Mouse (Mus musculus) gastrocnemius, postnatal 25 days (tissue): ENCODE data around the gene Mei1. TPM values are rescaled to one million over a fixed set of nuclear protein-coding genes. Genes with fewer than 3 reads are reported as not detected.

Source experiments
- DNase-seq: peaks from one replicate; pipeline ENCODE4 v3.0.0; 2022
- total RNA-seq, 2 experiments: library from RNA; stranded (reverse); gene quantifications; 1 replicate in 1 of 2; 2 replicates in 1 of 2; pipeline ENCODE4 v1.2.3; 2021

Gene Mei1
- total RNA-seq, 2 experiments from 2014 or later = 0.08 to 0.24 TPM

GRCm38 (mm10) chr15:82151176-82151575 lies 81.4 kb downstream of the Mei1 start:
- DNase-seq = no peak

DNA sequence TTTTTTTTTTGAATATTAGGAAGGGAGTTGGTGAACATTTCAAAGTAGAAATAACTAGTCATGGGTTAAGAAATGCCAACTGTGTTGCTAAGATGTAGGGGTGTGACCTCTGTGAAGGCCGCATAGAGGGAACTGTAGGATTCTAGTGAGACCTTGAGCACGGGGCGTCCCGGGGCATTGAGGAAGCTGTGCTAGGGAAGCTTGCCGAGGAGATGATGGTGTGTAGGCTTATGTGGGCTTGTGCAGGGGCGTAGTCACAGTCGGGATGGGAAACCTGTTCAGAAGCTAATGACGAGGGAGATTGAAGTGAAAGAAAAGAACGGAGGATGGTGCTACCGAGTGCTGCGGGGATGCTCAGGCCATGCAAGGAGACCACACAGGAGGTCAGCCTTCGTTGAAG lies 82.2 kb downstream of the Mei1 start:
- DNase-seq = no peak

GRCm38 (mm10) chr15:82152435-82152834 lies 82.6 kb downstream of the Mei1 start:
- DNase-seq = no peak

GRCm38 (mm10) chr15:82156298-82156697 lies 86.5 kb downstream of the Mei1 start:
- no peak for DNase-seq

DNA sequence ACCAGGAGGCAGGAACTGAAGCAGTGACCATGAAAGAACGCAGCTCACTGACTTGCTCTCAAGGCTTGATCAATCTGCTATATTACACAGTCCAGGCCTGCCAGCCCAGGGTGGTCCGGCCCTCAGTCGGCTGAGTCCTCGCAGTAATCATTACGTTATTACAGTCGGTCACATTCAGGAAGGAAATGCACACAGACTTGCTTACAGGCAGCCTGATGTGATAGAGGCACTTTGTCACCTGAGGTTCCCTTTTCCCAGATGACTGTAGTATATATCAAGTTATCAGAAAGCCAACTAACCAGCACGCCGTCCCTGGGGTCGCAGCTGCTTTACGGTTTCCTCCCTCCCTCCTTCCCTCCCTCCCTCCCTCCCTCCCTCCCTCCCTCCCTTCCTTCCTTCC lies 87.1 kb downstream of the Mei1 start:
- DNase-seq = no peak

GRCm38 (mm10) chr15:82158243-82159035 lies 88.6 kb downstream of the Mei1 start:
- DNase-seq = no peak

- DNase-seq = no peak
Observed at GRCm38 (mm10) chr15:82159471-82159870, 89.7 kb downstream of the Mei1 start.

GRCm38 (mm10) chr15:82160731-82161640 lies 91.2 kb downstream of the Mei1 start:
- no peak for DNase-seq

DNA sequence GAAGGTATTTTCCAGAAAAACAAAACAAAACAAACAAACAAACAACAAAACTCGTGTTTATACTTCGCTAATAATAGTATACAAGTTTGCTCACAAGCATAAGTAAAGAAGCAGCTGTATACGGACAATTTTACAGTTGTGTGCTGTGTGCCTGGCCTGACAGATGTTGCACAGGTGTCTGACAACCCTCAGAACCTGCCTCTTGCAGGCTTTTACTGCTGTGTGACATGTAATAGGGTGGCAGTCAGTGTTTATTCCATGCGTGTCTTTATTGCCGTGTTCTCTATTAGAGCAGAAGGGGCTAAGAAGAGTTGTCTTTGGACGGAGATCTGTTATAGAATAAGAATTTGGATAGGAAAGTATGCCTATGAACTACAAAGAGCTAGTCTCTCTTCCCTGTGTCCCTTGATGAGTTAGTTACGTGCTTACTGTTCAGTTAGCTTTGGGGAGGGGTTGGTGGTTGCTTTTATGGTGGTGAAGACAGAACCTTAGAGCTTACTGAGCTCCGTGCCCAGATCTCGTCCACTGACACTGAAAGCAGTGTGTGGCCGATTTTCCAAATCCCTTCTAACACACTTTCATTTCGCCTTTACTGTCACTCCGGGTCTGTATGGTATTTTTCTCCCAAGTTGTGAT lies 92.3 kb downstream of the Mei1 start:
- no peak for DNase-seq

DNA sequence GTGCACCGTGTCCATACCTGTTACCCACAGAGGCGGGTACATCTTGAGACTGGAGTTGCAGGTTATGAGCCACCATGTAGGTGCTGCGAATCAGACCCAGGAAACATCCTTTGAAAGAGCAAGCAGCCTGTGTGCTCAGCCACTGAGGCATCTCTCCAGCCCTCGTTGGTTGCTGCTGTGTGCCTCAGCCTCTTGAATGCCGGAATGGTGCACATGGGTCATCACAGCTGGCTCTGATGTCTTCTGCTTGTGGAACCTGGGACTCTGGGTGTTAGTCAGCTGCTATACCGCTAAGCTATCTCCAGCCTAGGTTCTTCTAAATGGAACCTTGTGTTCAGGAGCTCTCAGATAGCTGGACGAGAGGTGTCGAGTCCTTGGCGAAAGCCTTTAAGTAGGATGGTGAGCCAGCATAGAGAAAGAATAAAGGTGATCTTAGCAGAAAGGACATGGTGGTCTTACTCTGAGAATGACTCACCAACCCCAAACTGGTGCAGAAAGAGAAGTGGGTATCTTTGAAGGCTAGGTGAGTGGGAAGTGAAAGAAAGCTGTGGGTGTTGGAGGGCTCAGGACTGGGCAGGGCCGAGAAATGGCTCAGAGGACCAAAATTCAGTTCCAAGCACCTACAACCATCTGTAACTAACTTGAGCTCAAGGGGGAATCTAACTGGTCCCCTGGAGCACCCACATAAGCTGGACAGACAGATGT lies 93.7 kb downstream of the Mei1 start:
- no peak for DNase-seq

DNA sequence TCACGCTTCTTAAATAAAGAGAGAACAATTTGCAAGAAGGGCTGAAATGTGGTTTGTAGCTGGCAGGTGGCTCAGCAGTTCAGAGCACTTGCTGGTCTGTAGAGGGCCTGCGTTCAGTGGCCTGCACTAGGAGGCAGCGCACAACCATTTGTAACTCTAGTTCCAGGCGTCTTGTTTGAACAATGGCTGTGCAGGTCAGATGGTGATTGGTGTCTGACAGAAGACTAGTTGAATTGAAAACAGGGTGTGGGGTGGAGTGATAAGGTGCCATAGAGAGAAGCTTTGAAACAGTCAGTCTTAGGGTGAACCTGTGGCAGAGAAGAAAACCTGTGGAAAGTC lies 94.2 kb downstream of the Mei1 start:
- no peak for DNase-seq

DNA sequence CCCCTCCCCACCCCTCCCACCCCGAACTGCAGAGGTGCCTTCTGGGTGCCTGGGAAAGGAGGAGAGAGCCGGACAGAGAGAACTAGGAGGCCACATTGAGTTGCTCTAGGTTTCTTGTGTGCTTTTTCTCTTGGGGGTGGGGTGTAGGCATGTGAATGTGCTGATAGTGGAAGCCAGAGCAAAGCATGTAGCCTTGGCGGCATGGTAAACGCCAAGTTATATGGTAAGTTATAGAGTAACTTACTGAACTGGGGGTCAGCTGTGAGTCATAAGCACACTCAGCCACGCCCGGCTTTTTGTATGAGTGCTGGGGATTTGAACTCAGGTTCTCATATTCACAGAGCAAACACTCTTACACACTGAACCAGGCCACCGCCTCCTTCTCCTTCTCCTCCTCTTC lies 94.7 kb downstream of the Mei1 start:
- DNase-seq = no peak

DNA sequence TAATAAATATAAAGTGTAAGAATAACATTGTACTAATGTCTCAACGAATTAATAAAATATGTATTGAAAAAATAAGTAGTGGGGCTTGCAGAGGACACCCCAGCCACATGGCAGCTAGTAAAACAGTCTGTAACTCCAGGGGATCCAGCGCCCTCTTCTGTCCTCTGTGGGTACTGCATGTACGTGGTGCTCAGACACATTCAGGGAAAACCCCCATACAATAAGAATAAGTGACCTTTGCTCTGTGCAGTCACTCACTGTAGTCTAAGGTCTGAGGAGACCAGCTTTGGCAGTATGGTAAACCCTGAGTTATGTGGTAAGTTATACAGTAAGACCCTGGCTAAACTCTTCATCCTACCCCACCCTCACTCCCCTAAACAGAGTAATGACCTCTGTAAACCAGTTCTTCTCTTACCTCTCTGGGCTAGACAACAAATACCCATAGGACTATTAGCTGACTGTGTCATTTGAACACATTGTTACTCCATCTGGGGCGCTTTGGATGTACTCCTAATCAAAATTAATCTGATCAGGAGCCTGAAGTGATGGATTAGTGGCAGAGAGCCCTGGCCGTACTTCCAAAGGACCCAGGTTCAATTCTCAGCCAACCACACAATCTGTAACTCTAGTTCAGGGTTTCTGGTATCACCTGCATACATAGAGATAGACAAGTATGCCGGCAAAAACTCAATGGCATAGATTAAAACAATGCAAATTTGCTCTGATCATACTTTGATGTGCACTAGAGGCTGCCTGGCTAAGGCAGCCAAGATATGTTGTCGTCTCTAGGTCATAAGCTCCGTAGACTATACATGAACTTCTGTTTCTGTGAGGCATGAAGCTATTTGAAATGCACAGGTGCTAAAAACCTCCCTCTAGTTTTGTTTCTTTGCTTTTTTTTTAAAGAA lies 95.8 kb downstream of the Mei1 start:
- DNase-seq = peak; percentile 52

DNA sequence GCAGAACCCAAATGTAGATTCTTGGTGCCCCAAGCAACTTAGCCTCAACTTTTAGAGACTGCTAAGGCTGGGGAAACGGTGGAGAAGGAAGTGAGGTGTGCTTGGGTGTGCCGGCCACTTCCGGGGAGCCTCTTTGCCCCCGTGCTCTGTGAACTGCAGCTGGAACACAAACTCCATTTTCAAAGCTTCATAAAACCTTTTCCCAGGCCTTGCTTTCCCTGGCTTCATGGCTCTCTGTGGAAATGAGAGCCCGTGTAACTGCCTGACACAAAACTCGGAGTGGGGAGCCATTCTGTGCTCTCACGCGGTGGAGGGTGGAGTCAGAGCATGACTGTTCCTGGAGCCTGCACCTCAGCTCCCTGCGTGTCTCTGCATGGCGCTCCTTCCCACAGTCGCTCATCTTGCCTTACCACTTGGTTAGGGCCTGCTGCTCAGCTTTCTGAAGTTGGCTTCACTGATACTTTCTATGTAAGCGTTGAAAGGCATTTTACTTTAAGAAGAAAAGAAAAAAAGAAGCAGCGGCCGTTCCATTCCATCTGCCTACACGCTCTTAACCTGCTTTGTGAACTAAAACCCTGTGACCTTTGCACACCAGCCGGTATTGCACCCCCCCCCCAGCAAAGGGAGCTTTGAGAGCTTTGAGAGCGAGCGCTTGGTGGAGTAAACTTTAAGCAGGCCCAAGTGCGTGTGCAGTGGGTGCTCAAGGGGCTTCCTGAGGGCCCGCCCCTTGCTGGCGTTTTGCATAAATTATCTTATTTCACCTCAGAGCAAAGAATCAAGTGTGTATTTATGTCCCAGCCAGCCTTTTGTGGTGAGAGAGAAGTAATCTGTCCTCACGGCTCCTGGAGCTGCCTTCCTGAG lies 96.7 kb downstream of the Mei1 start:
- no peak for DNase-seq

GRCm38 (mm10) chr15:82167201-82168168 lies 97.7 kb downstream of the Mei1 start:
- DNase-seq = peak; percentile 61

DNA sequence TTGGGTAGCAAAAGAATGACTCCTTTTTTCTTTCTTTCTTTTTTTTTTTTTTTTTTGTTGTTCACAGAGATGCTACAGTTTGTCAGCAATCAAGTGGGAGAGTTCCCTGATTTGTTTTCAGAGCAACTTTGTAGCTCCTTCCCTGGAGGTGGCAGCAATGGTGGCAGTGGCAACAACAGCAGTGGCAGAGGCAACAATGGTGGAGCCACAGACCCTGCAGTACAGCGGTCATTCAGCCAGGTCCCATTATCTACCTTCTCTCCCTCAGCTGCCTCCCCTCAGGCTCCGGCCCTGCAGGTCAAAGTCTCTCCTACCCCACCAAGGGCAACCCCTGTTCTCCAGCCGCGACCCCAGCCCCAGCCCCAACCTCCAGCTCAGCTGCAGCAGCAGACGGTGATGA lies 99.9 kb downstream of the Mei1 start:
- no peak for DNase-seq

DNA sequence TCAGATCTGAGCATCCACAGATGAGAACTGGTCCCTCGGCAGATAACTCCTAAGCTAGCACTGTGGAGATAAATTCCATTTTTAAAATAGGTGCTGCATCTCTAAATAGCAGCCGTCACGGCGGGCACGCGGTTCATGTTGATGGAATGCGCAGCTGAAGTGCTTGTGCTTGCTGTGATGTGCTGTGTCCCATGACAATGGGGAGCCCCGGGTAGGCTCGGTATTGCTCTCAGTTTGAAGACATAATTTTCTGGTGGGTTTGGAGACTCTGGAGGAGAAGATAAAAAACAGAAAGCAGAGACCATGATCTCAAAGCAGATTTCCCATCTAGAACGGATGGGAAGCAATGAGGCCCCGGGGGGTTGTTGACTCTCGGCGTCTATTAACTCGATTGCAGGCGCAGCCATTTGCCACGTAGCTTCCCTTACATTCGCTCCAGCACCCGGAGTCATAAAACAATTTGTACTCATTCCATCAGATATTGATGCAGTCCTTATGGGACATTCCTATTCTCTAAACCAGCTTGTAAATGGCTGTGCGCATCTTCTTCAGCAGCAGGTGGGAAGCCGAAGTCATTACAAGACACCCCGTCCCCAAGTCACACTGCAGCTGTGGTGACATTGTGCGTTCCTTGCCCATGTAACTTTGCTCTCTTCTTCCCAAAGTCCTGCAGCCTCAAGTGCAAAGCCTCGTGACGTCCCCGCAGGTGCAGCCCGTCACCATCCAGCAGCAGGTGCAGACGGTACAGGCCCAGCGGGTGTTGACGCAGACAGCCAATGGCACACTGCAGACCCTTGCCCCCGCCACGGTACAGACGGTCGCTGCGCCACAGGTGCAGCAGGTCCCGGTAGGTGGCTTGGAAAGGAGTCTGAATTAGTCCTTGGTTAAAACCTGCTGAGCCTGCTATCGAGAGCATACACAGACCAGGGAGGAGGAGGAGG lies 100.9 kb downstream of the Mei1 start:
- DNase-seq = no peak

DNA sequence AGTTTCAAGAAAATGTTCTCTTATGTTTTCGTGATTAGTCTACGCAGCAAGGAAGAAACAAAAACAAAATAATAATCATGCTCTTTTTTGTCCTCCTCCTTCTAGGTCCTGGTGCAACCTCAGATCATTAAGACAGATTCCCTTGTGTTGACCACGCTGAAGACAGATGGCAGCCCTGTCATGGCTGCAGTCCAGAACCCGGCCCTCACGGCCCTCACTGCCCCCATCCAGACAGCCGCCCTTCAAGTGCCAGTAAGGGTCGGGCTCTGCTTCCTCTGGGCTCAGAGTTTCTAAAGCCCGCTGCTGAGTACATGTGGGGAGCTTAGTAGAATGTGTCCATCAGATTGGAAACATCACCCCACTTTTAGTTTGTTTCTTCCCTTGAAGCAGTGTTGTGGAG lies 102.9 kb downstream of the Mei1 start:
- DNase-seq = no peak
